Mouse (Mus musculus): ENCODE data around the gene B3galt4.

- TF ChIP-seq ZNF384 (IDR thresholded peaks at IDR 0.05; ENCODE audit: low read depth, low read length): no peak
- TF ChIP-seq ZC3H11A (IDR thresholded peaks at IDR 0.05; ENCODE audit: borderline replicate concordance, low read depth, low read length): no peak
Observed at GRCm38 (mm10) chr17:33913905-33914304, 37.4 kb downstream of the B3galt4 start.

Measured in ES-E14 (cell line).